Mouse (Mus musculus) left cerebral cortex, postnatal 4 days (tissue): Measurements from ENCODE around the gene Cdk9. TPM values are rescaled to one million over a fixed set of nuclear protein-coding genes. Genes with fewer than 3 reads are reported as not detected.

Experiments
- DNase-seq: peaks from one replicate; pipeline ENCODE4 v3.0.0-alpha.2; 2022
- intact Hi-C: fragments of 180-260 bp; cut with DNase I; formaldehyde crosslinking; loops from one replicate; pipeline ENCODE4 v1.15.1; 2025
- total RNA-seq, 2 experiments: library from RNA; stranded (reverse); gene quantifications; 2 replicates each; pipeline ENCODE4 v1.2.3; 2021

Gene Cdk9
- total RNA-seq, 2 experiments from 2014 or later = 87.8 to 88.0 TPM

DNA sequence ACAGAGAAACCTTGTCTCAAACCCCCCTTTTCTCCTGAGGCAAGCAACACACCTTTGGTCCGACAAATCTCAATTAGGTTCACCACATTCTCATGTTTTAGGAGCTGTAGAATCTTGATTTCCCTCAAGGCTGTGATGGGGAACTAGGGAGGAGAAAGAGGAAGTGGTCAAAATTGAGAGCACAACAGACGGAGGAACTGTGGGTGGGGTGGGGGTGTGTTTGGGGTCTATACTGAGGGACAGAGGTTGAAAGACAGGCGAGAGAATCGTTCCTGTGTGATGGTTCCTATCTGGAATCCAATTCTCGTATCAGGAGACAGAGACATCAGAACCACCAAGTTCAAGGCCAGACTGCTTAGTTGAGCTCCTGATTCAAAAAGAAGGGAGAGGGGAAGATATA, 2.5 kb downstream of the Cdk9 start:
- no peak for DNase-seq
- intact Hi-C loops = loop anchor here (5.0 kb wide), 1 partner anchor 137 kb away; the partner anchor contains the start of gene Stxbp1

DNA sequence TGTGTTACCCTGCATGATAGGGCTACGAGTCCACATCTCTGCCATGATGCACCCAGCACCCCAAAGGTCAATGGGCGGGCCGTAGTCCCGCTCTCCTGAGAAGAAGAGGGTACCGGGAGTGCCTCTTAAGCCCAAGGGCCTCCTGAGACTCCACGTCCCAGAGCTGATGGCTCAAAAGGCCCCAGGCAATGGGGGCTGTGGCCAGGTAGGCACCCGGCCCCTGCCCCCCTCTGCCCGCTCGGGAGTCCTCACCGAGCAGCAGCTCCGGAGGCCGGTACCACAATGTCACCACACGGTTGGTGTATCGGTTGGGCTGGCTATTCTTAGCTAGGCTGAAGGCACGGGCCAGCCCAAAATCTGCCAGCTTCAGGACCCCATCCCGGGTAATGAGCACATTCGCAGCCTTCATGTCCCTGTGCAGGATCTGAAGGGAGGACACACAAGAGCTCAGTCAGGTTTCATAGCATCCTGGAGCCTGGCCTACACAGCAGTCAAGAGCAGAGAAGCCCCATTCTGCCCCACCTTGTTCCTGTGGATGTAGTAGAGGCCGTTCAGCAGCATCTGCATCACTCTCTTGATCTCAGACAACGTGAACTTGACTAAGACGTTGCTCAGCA, 3.2 kb downstream of the Cdk9 start:
- DNase-seq = no peak
- intact Hi-C loops = loop anchor here (5.0 kb wide), 1 partner anchor 138 kb away; the partner anchor contains the start of gene Stxbp1

DNA sequence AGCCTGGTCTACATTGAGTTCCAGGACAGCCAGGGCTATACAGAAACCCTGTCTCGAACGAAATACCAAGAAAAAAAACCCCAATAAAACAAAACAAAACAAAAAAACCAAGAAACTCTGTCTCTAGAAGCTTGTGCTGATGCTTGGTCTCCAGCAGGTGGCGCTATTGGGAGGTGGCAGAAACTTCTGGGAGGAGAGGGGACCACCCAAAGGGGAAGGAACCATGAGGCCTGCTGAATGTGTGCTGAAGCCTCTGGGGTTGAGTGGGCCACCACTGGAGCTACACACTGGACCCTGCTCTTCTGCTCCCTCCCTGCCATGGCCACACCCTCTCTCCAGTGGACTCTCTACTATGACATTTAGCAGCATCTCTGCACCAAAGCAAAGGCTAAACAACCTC, 4.2 kb downstream of the Cdk9 start:
- intact Hi-C loops = no loop called here

GRCm38 (mm10) chr2:32706971-32707370, 5.9 kb downstream of the Cdk9 start:
- intact Hi-C loops = no loop called here
- DNase-seq = no peak

More for the DNA sequence above, 4.2 kb downstream of the Cdk9 start:
- DNase-seq = peak; percentile 75

- intact Hi-C loops = no loop called here
- DNase-seq = no peak
Observed at GRCm38 (mm10) chr2:32705018-32705417, 7.9 kb downstream of the Cdk9 start.

DNA sequence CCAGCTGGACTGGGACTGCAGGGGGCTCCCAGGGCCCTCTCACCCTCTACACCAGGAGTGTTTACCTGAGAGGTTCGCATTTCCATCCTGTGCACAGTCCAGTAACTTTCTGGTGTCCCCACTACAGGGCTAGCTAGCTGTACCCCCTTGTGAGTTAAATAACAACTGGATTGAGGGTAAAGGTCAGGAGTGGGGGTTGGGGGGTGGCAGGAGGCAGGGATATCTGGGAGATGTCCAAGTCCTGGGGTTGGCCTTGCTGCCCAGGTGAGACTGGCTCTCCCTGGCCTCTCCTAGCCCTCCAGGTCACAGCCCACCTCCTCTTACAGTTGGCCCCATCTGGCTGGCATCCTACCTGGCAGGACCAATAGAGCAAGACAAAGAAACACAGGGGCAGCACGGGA, 8.9 kb downstream of the Cdk9 start, which contains the start of gene Fpgs:
Gene Fpgs, minus strand, starts transcription at position 125 of the 401 bp plus-strand sequence.
- intact Hi-C loops = no loop called here
- DNase-seq = no peak

DNA sequence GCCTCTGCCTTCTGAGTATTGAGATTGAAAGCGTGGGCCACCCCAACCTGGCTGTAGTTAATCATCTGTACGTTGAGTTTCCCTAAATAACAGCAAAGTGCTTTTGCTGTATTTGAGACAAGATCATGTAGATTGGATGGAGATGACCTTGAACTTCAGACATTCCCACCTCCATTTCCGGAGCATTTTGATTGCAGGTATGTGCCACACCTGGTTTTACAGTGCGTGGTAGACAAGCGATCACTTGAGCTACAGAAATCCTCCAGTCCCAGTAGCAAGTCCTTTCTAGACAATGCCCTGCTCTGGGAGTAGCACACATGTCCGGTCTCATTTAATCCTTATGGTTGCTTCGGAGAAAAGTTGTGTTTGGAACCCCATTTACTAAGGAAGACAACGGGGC, 9.8 kb downstream of the Cdk9 start:
- intact Hi-C loops = no loop called here
- no peak for DNase-seq

DNA sequence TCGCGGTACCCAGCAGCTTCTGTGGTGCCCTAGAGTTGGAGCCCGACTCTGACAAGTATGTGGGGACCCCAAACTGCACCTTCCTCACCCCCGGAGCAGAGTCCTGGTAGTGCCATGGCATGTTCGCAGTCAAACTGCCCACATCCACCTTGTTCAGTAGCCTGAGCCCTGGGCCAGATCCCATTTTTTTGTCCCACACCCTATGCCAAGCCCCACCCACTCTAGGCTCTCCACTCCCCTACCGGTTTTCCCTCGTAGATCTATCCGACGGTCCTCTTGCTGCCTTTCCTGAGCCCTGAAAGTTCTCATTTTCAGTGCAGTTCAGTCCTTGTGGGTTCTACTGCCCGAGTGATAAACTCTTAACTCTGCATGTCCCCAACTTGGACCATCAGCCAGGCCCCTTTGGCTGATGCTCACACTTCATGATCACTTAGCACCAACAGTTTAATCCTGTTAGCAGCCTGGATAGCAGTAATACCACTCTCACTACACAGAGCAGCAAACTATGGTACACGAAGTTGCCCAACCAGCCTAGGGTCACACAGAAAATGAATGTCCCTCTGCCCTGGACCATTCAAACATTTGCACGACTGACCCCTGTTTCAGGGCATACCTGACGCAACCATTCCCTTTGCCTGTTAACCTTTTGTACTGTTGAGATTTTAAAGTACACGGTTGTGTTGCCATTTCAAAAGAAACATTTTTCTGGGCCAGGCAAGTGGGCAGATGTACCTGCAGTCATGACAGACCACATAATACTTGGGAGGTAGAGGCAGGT, 11.7 kb downstream of the Cdk9 start:
- DNase-seq = no peak
- intact Hi-C loops = no loop called here

GRCm38 (mm10) chr2:32699680-32700079, 13.2 kb downstream of the Cdk9 start:
- intact Hi-C loops = no loop called here
- no peak for DNase-seq

DNA sequence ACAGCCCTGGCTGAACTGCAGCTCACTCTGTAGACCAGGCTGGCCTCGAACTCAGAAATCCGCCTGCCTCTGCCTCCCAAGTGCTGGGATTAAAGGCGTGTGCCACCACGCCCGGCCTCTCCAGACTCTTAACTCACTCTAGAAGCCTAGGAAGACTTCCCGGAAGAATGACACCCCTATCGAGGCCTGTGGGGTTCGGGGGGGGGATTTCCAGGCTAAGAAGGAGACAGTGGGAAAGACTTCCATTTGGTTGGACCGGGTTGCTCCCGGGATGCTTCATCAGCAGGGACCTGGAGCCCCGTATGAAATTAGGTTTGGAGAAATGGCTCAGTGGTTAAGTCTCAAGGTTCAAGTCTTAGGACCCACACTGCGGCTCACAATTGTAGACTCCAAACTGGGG, 18.2 kb downstream of the Cdk9 start:
- intact Hi-C loops = loop anchor here (5.0 kb wide), 1 partner anchor 112 kb away; no protein-coding TSS in a partner anchor
- no peak for DNase-seq

GRCm38 (mm10) chr2:32693823-32694411, 19.0 kb downstream of the Cdk9 start:
- intact Hi-C loops = loop anchor here (5.0 kb wide), 1 partner anchor 112 kb away; no protein-coding TSS in a partner anchor
- DNase-seq = peak; percentile 98

DNA sequence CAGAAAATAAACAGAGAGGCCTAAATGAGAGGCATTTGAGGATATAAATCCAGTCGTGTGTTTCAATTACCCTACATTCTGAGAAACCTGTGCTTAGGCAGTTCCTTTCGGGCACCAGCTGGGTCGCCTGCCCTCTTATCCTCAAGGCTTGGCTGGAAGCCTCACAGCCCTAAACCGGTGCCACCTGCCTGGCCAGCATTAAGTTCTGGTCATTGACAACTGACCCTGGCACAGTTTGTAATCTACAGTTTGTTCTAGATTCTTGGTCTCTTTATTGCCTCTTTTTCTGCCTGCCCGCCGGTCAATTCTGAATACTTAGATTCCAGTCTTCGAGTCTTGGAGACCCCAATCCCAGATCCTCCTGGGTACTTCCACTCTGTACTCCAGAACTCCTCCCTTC, 19.6 kb downstream of the Cdk9 start:
- intact Hi-C loops = loop anchor here (5.0 kb wide), 1 partner anchor 111 kb away; no protein-coding TSS in a partner anchor
- DNase-seq = no peak

- intact Hi-C loops = loop anchor here (5.0 kb wide), 1 partner anchor 110 kb away; no protein-coding TSS in a partner anchor
- DNase-seq = no peak
Observed at GRCm38 (mm10) chr2:32692496-32692895, 20.4 kb downstream of the Cdk9 start.

GRCm38 (mm10) chr2:32691041-32691440, 21.8 kb downstream of the Cdk9 start:
- no peak for DNase-seq
- intact Hi-C loops = loop anchor here (5.0 kb wide), 1 partner anchor 109 kb away; no protein-coding TSS in a partner anchor

DNA sequence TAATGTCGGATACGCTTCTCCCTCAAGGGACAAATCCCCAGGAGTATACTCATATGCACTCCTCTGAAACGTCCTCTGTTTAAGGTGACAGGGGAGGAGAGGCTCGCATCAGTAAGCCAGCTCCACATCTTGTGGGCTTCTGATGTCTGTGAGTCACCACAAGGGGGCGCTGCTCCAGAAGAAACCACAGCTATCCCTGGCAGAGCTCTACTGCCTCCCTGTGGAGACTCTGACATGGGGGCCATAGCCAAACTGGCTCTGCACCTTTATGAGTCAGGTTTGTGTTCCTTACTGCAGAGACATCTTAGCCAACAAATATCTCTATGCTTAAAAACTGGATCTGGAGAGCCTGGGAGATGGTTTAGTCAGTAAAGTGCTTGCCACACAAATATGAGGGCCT, 23.5 kb downstream of the Cdk9 start:
- intact Hi-C loops = loop anchor here (5.0 kb wide), 1 partner anchor 57 kb away; no protein-coding TSS in a partner anchor

GRCm38 (mm10) chr2:32687562-32687961, 25.3 kb downstream of the Cdk9 start:
- no peak for DNase-seq
- intact Hi-C loops = loop anchor here (5.0 kb wide), 1 partner anchor 55 kb away; no protein-coding TSS in a partner anchor

More for the DNA sequence above, 23.5 kb downstream of the Cdk9 start:
- peak; percentile 93 for DNase-seq

GRCm38 (mm10) chr2:32686640-32687039, 26.2 kb downstream of the Cdk9 start:
- no peak for DNase-seq
- intact Hi-C loops = loop anchor here (5.0 kb wide), 1 partner anchor 54 kb away; no protein-coding TSS in a partner anchor

- no peak for DNase-seq
- intact Hi-C loops = loop anchor here (5.0 kb wide), 1 partner anchor 54 kb away; no protein-coding TSS in a partner anchor
Observed at GRCm38 (mm10) chr2:32685807-32686206, 27.1 kb downstream of the Cdk9 start.

DNA sequence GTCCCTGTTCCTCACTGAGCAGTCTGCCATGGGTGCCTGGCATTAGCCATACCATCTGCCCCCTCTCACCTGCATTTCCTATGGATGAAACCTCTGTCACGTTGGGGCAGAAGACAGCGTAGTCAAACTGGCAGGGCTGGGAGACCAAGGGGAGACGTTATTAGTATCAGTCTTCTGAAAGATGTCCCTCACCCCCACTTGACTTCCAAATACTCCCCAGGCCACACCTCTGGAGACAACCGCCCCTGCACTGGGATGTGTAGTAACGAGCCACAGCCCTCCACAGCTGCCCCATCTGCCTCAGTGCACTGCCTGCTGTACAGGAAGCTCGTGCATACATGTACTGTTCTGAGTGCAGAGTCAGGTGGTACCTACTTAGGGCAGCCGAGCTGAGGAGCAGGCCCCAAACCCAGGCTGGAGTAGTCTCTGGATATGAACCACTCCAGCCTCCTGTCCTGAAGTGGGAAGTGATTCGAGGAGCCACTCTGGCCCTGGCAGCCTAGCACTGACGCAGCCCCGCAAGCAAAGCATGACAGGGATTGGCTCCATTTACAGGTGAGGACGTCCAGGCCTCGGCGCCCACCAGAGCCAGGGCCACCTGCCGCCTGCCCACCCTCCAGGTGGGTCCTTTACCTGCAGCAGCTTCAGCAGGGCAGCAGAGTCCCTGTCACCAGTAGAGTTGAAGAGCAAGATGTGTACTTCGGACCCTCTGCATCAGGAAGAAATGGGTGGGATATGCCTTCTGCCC, 28.0 kb downstream of the Cdk9 start:
- DNase-seq = no peak
- intact Hi-C loops = loop anchor here (5.0 kb wide), 1 partner anchor 53 kb away; no protein-coding TSS in a partner anchor

DNA sequence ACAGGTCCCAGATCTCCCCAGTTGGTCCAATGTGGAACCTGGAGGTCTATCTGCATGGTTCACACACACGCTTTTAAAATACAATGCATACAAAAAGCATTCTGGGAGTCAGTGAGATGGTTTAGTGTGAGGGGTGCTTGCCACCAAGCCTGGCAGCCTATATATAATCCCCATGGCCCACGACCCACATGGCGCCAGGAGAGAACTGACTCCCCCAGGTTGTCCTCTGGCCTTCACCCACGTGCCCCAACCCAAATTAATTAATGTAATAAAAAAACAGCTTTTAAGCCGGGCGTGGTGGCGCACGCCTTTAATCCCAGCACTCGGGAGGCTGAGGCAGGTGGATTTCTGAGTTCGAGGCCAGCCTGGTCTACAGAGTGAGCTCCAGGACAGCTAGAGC, 29.2 kb downstream of the Cdk9 start:
- no peak for DNase-seq
- intact Hi-C loops = no loop called here
